Comparison of ENCODE assay signal across 15 mouse cellular contexts in the genomic region with DNA sequence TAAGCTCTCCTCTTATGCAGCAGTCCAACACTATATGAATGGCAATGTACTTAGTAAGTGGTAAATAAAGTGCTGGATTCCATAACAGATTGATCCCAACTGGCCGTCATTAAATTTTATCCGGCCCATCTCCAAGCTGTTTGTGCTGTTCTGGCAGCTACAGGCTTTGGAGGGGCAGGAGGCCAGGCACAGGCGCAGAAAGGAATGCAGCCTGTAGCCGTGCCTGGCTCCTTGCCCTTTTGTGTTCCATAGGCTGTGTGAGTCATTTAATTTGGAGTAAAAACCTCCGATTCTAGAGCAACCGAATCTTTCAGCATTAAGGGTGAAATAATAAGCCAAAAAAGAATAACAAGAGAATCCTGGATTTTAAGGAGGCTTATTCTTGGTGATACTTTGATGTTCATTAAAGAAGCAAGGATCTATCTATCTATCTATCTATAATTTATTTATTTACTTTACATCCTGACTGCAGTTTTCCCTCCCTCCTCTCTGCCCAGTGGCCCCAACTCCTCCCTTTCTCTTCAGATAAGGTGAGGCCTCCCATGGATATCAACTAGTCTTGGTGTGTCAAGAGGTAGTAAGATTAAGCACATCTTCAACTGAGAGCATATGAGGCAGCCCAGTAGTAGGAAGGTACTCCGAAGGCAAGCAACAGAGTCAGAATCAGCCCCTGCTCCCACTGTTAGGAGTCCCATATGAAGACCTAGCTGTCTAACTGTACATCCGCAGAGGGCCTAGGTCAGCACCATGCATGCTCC. TPM values are rescaled to one million over a fixed set of nuclear protein-coding genes. Genes with fewer than 3 reads are reported as not detected.
DNase-seq lines count a peak whose midpoint lies in the region; ATAC-seq lines count a peak whose summit lies in the region.
"Had no signal": no experiment of that assay in that cellular context is flagged by ENCODE, and none has a peak within 500 bp of the region (broad histone marks: within the 10 kb centered on the region; RNA-seq: fewer than 3 reads in every experiment).

No protein-coding gene starts in this region.

- H3K4me3 ChIP-seq in kidney, embryonic 16.5 days (ENCODE audit: low read length) = no peak overlapping the region
- H3K4me3 ChIP-seq in kidney, embryonic 15.5 days (replicated peaks) = no peak overlapping the region
- H3K4me3 ChIP-seq in lung, embryonic 16.5 days (ENCODE audit: low read length) = no peak overlapping the region
- H3K4me3 ChIP-seq: limb, embryonic 10.5 days had no signal

- 0 out of 2 replicates have a peak, but pooled peaks have one; percentile 61 for ATAC-seq in kidney, embryonic 16.5 days (ENCODE audit: low FRiP score, low TSS enrichment)
- ATAC-seq in kidney, embryonic 15.5 days (replicated peaks; ENCODE audit: low FRiP score) = no peak
- peak; percentile 70 for ATAC-seq in lung, embryonic 16.5 days (ENCODE audit: low read depth)
- ATAC-seq: activated CD4-positive, CD25-positive, alpha-beta regulatory T cell, adult 4 months had no signal

- no peaks in the 10 kb centered on the region for H3K27me3 ChIP-seq in kidney, embryonic 16.5 days (ENCODE audit: insufficient read depth, low read length)
- H3K27me3 ChIP-seq in kidney, embryonic 15.5 days = no peaks in the 10 kb centered on the region
- no peaks in the 10 kb centered on the region for H3K27me3 ChIP-seq in lung, embryonic 16.5 days (ENCODE audit: control insufficient read depth, insufficient read depth, low read depth, low read length)

- H3K36me3 ChIP-seq in kidney, embryonic 16.5 days (ENCODE audit: insufficient read depth, low read length) = no peaks in the 10 kb centered on the region
- no peaks in the 10 kb centered on the region for H3K36me3 ChIP-seq in kidney, embryonic 15.5 days
- no peaks in the 10 kb centered on the region for H3K36me3 ChIP-seq in lung, embryonic 16.5 days (ENCODE audit: control insufficient read depth, insufficient read depth, low read length)
- H3K36me3 ChIP-seq: G1E; limb, embryonic 10.5 days had no signal

- no peak overlapping the region for H3K27ac ChIP-seq in kidney, embryonic 16.5 days (ENCODE audit: low read length)
- no peak overlapping the region for H3K27ac ChIP-seq in kidney, embryonic 15.5 days
- no peak overlapping the region for H3K27ac ChIP-seq in lung, embryonic 16.5 days (ENCODE audit: low read length)
- H3K27ac ChIP-seq: limb, embryonic 10.5 days had no signal

- H3K9ac ChIP-seq in kidney, embryonic 16.5 days (replicated peaks; ENCODE audit: low read length) = no peak overlapping the region
- H3K9ac ChIP-seq in kidney, embryonic 15.5 days = no peak overlapping the region
- H3K9ac ChIP-seq in lung, embryonic 16.5 days (ENCODE audit: low read length) = no peak overlapping the region

- WGBS in kidney, embryonic 16.5 days = 69% methylated on average over 8 of the region's 8 CpGs
- WGBS in kidney, embryonic 15.5 days = 81% methylated on average over 8 of the region's 8 CpGs
- WGBS in lung, embryonic 16.5 days = 53% methylated on average over 8 of the region's 8 CpGs

- peak; percentile 59 to 65 for DNase-seq in cerebellum, postnatal 10 days
- no peak for DNase-seq in cerebellum, postnatal 4 days (ENCODE audit: low spot score in 2 of 2)
- DNase-seq in lung, postnatal 36 days = no peak
- peak; percentile 15 to 52 for DNase-seq in cerebellum, postnatal 25 days
- no peak for DNase-seq in adrenal gland, postnatal 4 days (ENCODE audit: low spot score in 2 of 2)
- DNase-seq: kidney, adult 18-20 months; right cerebral cortex, adult 18-20 months; thymus, adult 18-20 months had no signal

- H3K9me3 ChIP-seq in kidney, embryonic 16.5 days (ENCODE audit: low read length) = no peaks in the 10 kb centered on the region
- H3K9me3 ChIP-seq in kidney, embryonic 15.5 days (replicated peaks) = no peaks in the 10 kb centered on the region
- no peaks in the 10 kb centered on the region for H3K9me3 ChIP-seq in lung, embryonic 16.5 days (ENCODE audit: control insufficient read depth, low read length)
- H3K9me3 ChIP-seq: limb, embryonic 10.5 days had no signal

- H3K4me2 ChIP-seq in kidney, embryonic 16.5 days (replicated peaks; ENCODE audit: low read depth, low read length) = no peak overlapping the region
- H3K4me2 ChIP-seq in kidney, embryonic 15.5 days = no peak overlapping the region
- H3K4me2 ChIP-seq in lung, embryonic 16.5 days (ENCODE audit: low read depth, low read length) = no peak overlapping the region
- H3K4me2 ChIP-seq: heart, embryonic 11.5 days had no signal

- no peaks in the 10 kb centered on the region for H3K4me1 ChIP-seq in kidney, embryonic 16.5 days (ENCODE audit: insufficient read depth, low read length)
- H3K4me1 ChIP-seq in kidney, embryonic 15.5 days = no peaks in the 10 kb centered on the region
- H3K4me1 ChIP-seq in lung, embryonic 16.5 days (replicated peaks; ENCODE audit: control insufficient read depth, insufficient read depth, low read length) = no peaks in the 10 kb centered on the region
- H3K4me1 ChIP-seq: limb, embryonic 10.5 days had no signal

RNA-seq across cellular contexts. Expression of gene Fbxl4, which starts 14.3 kb away (rescaled TPM):
- 14.1 and 14.5 TPM in 2 replicates for polyA plus RNA-seq in kidney, embryonic 16.5 days (2015; fragmentation: Nextera tagmentation; extraction: Ambion mirVana)
- 11.1 and 12.2 TPM in 2 replicates for polyA plus RNA-seq in kidney, embryonic 15.5 days (2015; fragmentation: Nextera tagmentation; extraction: Ambion mirVana)
- polyA plus RNA-seq in lung, embryonic 16.5 days (2015; fragmentation: Nextera tagmentation; extraction: Ambion mirVana) = 11.3 and 12.9 TPM in 2 replicates
- total RNA-seq in adrenal gland, postnatal 4 days (2021) = 10 to 100 TPM; 23.3 to 24.8 TPM

Comparison
In these comparisons a context has a peak if more than half of its experiments do, and no peak if none do; other contexts are left out.
1. DNase-seq: peak in cerebellum, postnatal 10 days (2 of 2) and cerebellum, postnatal 25 days (2 of 2); none in cerebellum, postnatal 4 days (0 of 2), lung, postnatal 36 days (single experiment) and adrenal gland, postnatal 4 days (0 of 2).